Mouse (Mus musculus): ENCODE measurements around the gene Clrn3. TPM values are rescaled to one million over a fixed set of nuclear protein-coding genes. Genes with fewer than 3 reads are reported as not detected.

Gene Clrn3
- polyA plus RNA-seq, 1 experiment: not detected

- no peak for TF ChIP-seq GATA1 (IDR thresholded peaks at IDR 0.05; ENCODE audit: low read length)
Observed at GRCm38 (mm10) chr7:135511723-135512122, 16.7 kb downstream of the Clrn3 start.

- no peak for TF ChIP-seq GATA1 (IDR thresholded peaks at IDR 0.05; ENCODE audit: low read length)
Observed at GRCm38 (mm10) chr7:135510431-135510830, 18.0 kb downstream of the Clrn3 start.

GRCm38 (mm10) chr7:135509272-135509671, 19.2 kb downstream of the Clrn3 start:
- no peak for TF ChIP-seq GATA1 (IDR thresholded peaks at IDR 0.05; ENCODE audit: low read length)

DNA sequence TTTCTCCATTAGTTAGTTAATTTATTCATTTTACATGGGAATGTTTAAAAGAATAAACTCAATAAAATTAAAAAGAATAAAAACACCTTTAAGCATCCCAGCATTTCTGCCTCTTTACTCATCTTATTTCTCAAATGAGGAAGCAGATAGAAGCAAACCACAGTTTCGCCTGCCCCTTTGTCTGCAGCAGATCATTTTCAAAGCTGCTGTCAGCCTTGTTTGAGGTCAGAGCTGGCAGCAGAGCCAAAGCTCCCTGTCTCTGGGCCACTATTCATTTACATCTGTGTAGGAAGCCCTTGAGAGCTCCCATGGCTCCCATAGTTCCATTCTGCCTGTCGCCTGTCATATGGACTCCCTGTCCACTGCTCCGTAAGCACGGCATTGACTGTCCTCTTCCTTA, 19.9 kb downstream of the Clrn3 start:
- TF ChIP-seq GATA1 (IDR thresholded peaks at IDR 0.05; ENCODE audit: low read length): no peak

GRCm38 (mm10) chr7:135499403-135499802, 29.1 kb downstream of the Clrn3 start:
- TF ChIP-seq GATA1 (IDR thresholded peaks at IDR 0.05; ENCODE audit: low read length): no peak

DNA sequence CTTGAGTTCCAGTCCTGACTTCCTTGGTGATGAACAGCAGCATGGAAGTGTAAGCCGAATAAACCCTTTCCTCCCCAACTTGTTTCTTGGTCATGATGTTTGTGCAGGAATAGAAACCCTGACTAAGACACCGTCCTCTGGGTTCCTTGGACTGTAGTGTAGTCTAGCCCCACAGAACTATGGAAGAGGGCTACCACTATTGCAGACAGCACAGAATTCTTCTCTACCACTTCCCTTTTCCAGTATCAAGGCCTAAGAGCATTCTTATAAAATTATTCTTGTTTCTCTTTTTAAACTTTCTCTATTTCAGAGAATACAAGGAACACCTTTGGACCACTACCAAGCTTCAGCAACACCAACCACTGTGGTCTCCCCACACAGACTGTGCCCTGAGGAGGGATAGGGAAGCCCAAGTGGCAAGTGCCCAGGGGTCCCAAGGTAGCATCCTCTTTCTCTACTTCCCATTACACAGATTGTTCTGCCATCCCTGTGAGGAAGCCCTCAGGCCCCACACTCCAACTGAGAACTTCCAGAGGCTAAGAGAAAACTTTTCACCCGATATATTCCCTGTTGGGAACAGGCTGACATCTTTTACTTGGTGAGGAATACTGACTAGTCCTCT, 29.8 kb downstream of the Clrn3 start:
- no peak for TF ChIP-seq GATA1 (IDR thresholded peaks at IDR 0.05; ENCODE audit: low read length)

GRCm38 (mm10) chr7:135495303-135495702, 33.2 kb downstream of the Clrn3 start:
- TF ChIP-seq GATA1 (IDR thresholded peaks at IDR 0.05; ENCODE audit: low read length): no peak

- TF ChIP-seq GATA1 (IDR thresholded peaks at IDR 0.05; ENCODE audit: low read length): no peak
Observed at GRCm38 (mm10) chr7:135490500-135490886, 38.0 kb downstream of the Clrn3 start.

DNA sequence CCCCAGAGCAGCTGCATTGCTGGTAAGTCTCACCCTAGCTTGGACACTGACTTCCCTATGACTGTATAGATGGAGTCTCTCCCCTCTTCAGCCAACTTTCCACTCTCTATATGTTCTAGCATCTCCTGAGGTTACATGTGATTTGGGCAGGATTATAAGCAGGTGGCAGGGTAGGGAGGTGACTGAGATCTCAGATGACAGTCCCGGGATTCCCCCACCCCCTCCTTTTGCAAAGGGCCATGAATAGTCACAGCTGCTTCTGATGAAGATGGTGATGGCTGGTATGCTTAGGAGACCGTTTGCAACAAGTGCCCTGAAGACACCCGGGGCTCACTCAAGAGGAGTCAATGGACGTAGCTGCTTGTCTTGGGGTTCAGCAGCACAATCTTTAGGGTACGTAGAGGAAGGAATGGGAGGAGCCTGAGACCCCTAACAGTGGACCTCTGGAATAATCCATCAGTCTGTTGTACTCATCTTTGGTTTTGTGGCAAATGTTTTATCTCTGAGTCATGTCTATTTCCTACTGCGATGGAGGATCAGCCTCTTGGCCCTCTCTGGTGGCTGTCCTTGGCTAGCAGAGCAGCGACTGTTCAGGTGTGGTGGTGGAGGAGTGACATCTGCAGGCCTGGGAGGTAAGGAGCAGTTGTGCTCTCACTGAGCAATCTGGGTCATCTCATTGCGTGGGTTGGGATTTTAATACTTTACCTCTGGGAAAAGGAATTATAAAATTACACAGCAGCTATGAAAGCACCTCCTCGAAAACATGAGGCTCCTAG, 38.5 kb downstream of the Clrn3 start:
- TF ChIP-seq GATA1 (IDR thresholded peaks at IDR 0.05; ENCODE audit: low read length): no peak

DNA sequence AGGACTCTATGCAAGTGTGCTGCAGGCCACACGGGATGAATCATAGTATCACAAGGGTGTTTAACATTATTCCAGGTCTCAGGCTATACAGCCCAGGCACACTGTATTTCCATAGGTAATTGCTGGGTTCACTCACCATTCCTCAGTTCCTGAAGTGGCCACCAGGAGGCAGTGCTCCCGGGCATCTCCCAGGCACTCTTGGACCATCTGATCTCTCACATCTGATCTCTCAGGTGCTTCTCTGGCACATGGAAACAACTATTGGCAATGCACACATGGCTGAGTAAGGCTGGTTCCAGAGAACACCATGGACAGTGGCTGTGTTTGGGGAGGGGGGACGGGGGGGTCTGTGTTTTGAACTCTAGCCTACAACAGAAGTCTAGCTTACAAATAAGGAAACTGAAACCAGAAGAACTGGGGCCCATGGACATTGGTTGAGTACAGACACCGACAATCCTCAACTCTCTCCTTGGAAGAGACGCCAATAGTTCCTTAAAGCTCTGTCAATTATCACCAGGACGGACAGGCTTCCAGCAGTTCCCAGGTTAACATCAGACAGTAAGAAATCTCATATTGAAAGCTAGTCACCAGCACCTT, 40.1 kb downstream of the Clrn3 start:
- TF ChIP-seq GATA1 (IDR thresholded peaks at IDR 0.05; ENCODE audit: low read length): no peak

- TF ChIP-seq GATA1 (IDR thresholded peaks at IDR 0.05; ENCODE audit: low read length): no peak
Observed at GRCm38 (mm10) chr7:135487423-135487822, 41.0 kb downstream of the Clrn3 start.

DNA sequence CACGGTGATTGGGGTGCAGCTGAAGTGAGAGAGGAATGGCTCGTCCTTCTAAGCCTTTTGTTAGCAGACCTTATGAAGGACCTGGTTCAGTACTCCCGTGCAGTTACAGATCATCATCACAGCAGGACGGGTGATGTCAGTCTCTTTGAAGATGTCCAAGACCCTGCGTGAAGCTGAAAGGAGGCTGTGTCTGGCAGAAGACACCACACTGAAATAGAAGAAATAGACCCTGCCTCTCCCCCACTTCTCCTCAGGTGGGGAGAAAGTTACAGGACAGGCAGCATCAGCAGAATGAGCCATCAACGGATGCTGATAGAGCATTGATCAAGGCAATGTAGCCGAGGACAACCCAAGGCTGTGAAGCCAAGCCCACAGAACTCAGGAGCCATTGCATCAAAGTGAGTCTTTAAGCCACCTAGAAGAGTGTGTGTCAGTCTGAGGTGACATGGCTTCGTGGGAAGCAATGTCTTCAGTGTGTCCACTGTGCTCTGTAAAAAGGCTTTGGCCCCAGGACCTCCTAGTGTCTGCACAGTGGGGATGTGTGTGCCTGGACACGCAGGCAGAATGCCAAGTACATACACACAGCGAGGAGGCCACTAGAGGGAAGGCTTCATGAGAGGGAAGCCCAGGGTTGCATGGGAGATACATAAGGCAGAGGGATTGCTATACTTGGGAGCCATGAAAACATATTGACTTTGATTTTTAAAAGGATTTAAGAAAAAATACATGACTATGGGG, 41.6 kb downstream of the Clrn3 start:
- no peak for TF ChIP-seq GATA1 (IDR thresholded peaks at IDR 0.05; ENCODE audit: low read length)

DNA sequence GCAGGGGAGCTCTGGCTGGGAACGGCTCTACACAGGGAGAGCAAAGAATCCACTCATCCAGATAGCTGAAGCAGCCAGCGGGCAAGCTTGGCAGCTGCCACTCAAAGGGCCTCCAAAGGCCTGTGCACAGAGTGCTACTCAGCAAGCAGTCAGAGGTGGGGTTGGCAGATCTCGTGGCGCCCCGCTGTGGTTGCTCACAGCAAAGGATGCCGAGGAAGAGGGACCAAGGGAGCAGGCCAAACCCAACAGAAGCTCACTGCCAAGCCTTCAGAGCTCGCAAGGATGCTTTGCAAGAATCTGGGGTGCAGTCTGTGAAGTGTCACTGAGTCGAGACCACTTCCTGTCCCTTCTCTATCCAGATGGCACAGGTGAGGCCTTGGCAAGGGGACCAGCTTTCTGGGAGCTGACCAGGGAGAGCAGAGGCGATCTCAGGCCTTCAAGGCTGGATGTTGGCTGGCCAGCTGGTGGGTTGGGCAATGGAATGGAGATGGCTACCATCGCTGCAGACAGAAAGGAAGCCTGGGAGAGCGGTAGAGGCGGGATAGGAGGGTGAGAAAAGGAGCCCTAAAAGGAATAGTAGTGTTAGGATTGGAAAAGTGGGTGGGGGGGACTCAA, 42.6 kb downstream of the Clrn3 start:
- no peak for TF ChIP-seq GATA1 (IDR thresholded peaks at IDR 0.05; ENCODE audit: low read length)

DNA sequence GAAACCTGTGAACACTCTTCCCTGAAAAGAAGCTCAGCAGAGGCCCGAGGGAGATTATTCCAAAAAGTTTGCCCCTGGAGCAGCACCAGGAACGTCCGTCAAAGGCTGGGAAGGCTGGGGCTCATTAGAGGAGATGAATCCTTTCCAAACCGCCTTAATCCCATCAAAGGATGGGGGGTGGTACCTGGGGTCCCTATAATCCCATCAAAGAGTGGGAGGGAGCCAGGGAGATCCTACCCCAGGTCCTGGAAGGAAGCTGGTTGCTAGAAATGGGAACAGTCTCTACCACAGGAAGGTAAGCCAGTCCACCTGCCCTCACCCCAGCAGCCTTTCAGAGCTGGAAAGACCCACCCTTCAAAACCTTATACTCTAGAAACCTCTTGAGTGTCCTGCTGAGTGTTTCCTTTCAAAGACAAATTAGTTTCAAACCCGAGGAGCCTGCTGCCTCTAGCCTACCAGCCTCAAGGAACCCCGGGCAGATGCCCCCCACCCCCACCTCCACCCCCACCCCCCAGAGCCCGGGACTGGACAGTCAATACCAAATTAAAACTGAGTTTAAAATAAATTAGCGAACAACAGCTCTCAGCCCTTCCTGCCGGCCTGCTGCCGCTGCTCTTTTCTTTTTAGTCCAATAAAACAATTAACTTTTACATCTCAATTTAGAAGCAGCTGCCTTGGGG, 43.2 kb downstream of the Clrn3 start:
- no peak for TF ChIP-seq GATA1 (IDR thresholded peaks at IDR 0.05; ENCODE audit: low read length)

DNA sequence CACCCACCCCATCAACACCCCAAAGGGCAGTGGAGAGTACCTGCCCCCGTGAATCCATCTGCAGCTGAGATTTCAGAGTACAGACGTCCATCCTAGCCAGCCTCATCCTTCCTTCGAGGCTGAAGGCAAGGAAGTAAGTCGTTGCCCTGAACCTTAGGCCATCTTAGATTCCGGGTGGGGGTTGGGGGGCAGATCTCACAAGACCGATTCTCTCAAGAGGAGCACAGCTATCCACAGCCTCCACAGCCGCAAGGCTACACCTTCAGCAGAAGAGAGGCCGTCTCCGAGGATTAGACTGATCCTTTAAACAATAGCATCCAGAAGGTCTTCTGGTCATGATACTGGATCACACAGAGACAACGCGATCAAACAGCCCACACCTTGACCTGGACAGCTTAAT, 44.1 kb downstream of the Clrn3 start:
- TF ChIP-seq GATA1 (IDR thresholded peaks at IDR 0.05; ENCODE audit: low read length): no peak

Data from G1E-ER4 (cell line).